Mouse (Mus musculus) heart, embryonic 12.5 days (tissue): ENCODE measurements around the gene Mef2a. TPM values are rescaled to one million over a fixed set of nuclear protein-coding genes. Genes with fewer than 3 reads are reported as not detected.

Source experiments
- ATAC-seq: fragments of 200-750 bp; cut with Nextera tagmentation; 2 replicates; pipeline ENCODE4 v1.8.0; 2017; ENCODE audit warnings: moderate TSS enrichment, moderate library complexity; ENCODE audit not compliant: insufficient number of reproducible peaks, low FRiP score
- H3K27ac ChIP-seq: fragments of 300-500 bp; sonication (generic); 2 replicates; pipeline ENCODE4 v1.5.1; 2016; ENCODE audit warnings: mild to moderate bottlenecking, moderate library complexity; ENCODE audit not compliant: poor library complexity, severe bottlenecking
- H3K27me3 ChIP-seq: fragments of 300-500 bp; sonication (generic); replicated peaks from 2 replicates; pipeline ENCODE4 v1.6.1; 2016; ENCODE audit warnings: mild to moderate bottlenecking, moderate library complexity
- H3K36me3 ChIP-seq: fragments of 300-500 bp; sonication (generic); 2 replicates; pipeline ENCODE4 v1.6.1; 2016; ENCODE audit warnings: mild to moderate bottlenecking, moderate library complexity
- H3K4me1 ChIP-seq: fragments of 300-500 bp; sonication (generic); replicated peaks from 2 replicates; pipeline ENCODE4 v1.6.1; 2016; ENCODE audit warnings: mild to moderate bottlenecking
- H3K4me2 ChIP-seq: fragments of 300-500 bp; sonication (generic); 2 replicates; pipeline ENCODE4 v1.6.1; 2016; ENCODE audit warnings: mild to moderate bottlenecking, moderate library complexity
- H3K4me3 ChIP-seq: fragments of 300-500 bp; sonication (generic); 2 replicates; pipeline ENCODE4 v1.5.1; 2016; ENCODE audit warnings: mild to moderate bottlenecking
- H3K9ac ChIP-seq: fragments of 300-500 bp; sonication (generic); 2 replicates; pipeline ENCODE4 v1.6.1; 2016; ENCODE audit warnings: mild to moderate bottlenecking, moderate library complexity
- H3K9me3 ChIP-seq: fragments of 300-500 bp; sonication (generic); replicated peaks from 2 replicates; pipeline ENCODE4 v1.6.1; 2016; ENCODE audit warnings: mild to moderate bottlenecking, moderate library complexity
- WGBS: fragments of 180-500 bp; shearing (Covaris S2); methylation state at CpG from one replicate; pipeline ENCODE4 v1.1.7; 2016; 5-methylcytosine and 5-hydroxymethylcytosine counted together
- polyA plus RNA-seq: library from polyadenylated mRNA; unstranded; fragments of >200 nt; fragmentation: Nextera tagmentation; extraction: Ambion mirVana; gene quantifications from 2 replicates; pipeline ENCODE4 v1.2.1, GENCODE M21; 2016

Gene Mef2a
- polyA plus RNA-seq: 93.6 and 105 TPM in 2 replicates

DNA sequence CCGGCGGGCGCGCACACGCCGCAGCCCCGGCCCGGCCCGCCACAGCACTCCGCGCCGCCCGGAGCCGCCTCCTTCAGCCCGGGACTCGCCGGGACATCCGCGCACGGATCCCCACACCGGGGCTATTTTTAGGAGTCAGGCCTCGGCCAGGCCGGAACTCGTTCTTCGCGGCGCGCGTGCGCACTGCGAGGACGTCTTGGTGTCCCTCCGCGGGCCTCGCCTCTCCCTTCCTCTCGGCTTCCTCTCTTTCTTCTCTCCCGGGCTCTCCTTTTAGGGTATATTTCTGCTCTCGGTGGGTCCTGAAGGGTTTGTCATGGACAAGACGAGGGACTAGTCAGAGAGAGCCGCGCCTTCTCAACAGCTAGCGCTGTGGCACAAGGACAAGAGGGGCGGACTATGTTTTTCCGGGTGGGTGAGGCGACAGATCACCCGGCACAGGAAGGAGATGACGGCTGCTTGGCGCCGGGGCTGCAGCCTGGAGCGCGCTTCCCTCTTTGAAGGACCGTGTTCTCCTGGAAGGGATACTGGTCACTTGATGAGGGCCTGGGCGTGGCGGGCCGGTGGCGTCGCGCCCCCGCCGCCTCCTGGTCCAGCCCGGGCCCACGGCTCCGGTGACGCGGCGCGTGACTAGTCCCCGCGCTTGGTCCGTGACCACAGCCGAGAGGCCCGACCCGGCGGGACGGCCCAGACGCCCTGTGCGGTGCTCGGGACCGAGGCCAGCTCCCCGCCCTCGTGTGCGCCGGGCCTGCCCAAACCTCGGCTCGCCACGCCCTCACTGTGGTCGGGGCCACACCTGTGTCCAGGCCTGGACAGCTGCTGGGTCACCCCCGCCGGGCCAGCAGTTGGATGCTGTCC lies at the start of gene Mef2a:
TSS of gene Mef2a (minus strand) at position 130 of the 855 bp plus-strand sequence.
- H3K4me1 ChIP-seq: peaks cover 32% of the 10 kb centered on the region
- under 1% methylated on average over 89 of the region's 89 CpGs for WGBS
- peak within 1 kb of the TSS; percentile 100 for H3K27ac ChIP-seq
- peak within 1 kb of the TSS; percentile 100 for H3K9ac ChIP-seq
- H3K9me3 ChIP-seq: no peaks in the 10 kb centered on the region
- ATAC-seq: peak; percentile 89
- no peaks in the 10 kb centered on the region for H3K27me3 ChIP-seq
- peak within 1 kb of the TSS; percentile 79 for H3K4me3 ChIP-seq
- no peaks in the 10 kb centered on the region for H3K36me3 ChIP-seq
- H3K4me2 ChIP-seq: peak within 1 kb of the TSS; percentile 98

DNA sequence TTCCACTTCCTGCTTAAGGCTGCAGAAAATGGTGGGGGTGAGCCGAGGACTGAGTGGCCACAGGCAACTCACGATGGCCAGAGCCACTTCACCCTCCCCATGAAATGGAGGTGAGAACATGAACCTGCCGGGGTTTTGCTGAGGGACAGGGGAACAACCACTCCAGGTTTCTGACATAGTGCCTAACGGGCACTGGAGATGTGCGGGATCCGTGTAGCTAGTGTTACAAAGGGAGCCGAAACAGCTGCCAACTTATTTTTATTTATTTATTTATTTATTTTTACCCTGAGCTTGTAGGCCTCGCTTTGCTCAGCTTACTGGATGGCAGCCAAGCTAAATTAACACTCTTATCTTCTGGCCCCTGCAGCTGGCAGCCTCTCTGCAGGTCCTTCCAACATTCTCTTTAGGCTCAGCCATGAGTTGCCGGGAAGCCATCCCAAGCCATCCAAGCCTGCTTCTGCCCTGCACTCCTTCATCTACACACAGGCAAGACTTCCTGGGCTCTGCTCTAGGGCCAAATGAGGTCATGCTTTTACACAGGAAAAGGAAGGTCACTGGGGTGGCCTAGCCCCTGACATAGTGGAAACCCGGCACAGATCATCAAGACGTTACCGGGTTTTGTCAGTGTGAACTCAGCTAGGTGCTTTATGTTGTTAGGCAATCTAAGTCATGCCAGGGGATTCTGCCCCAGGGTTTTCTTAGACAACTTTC lies 49.0 kb upstream of the Mef2a start:
- Histone ChIP-seq H3K9ac (peak overlapping the region; percentile 37; the same call in 1 of the 2 replicates), H3K9me3 (no peaks in the 10 kb centered on the region), H3K27me3 (no peaks in the 10 kb centered on the region), H3K4me2 (peak overlapping the region; percentile 52), H3K4me3 (0 out of 2 replicates have a peak overlapping the region, but pooled peaks have one; percentile 8), H3K36me3 (no peaks in the 10 kb centered on the region), H3K27ac (peak overlapping the region; percentile 92), H3K4me1 (peaks cover 33% of the 10 kb centered on the region)
- WGBS: 18% methylated on average over 12 of the region's 12 CpGs
- peak; percentile 87 for ATAC-seq

DNA sequence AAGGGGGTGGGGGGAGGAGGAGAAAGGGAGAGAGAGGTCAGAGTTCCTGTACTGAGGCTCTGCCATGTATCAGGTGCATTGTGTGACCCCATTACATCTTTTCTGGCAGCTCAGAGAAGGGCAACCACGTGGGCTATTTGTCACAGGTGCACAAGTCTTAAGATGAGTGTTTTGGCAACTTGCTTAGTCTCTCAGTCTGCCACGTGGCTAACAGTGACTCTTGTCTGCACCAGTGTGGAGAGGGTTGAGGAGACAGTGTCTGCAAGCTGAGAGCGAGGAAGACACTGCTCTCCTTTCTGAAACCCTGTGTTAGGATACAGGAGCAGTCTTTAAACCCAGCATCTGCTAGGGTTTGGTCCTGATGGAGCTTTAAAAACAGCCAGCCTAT lies 48.4 kb upstream of the Mef2a start:
- peaks cover 33% of the 10 kb centered on the region for H3K4me1 ChIP-seq
- 49% methylated on average over 3 of the region's 3 CpGs for WGBS
- peak overlapping the region; percentile 52 for H3K4me2 ChIP-seq
- peak overlapping the region; percentile 92 for H3K27ac ChIP-seq
- no peak overlapping the region for H3K4me3 ChIP-seq
- no peaks in the 10 kb centered on the region for H3K9me3 ChIP-seq
- H3K27me3 ChIP-seq: no peaks in the 10 kb centered on the region
- peak overlapping the region; percentile 37; the same call in 1 of the 2 replicates for H3K9ac ChIP-seq
- H3K36me3 ChIP-seq: no peaks in the 10 kb centered on the region
- peak; percentile 27; the same call in 1 of the 2 replicates for ATAC-seq

DNA sequence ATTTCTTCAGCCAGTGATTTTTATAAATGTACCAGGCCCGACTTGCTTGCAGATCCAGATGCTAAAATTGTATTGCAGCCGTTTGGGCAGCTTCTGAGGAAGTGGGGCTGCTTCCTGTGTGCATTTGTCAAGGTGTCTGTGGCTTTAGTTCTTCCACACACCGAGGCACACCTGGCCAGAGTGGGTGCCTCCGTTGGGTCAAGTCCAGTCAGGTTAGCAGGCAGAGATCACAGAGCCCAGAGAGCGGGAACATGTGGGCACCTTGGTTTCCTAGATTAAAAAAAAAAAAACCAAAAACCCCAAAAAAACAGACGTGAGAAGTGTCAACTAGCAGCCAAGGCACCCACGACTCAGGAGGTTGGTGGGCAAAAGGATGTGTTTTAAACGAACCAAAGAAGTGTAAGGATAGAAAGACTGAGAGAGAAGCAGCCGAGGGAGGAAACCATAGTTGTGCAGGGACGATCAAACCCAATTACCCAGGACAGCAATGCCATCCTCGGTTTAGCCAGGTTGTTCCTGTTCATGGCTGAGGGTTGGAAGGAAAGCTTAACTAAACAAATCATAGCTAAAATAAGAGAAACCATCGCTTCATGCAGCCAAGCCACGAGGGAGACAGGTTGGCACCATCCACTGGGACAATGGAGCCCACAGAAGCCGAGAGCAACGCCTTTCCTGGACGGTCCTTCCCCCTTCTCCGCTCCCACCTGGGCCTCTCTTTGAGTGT lies 47.1 kb upstream of the Mef2a start:
- Histone ChIP-seq H3K9ac (no peak overlapping the region), H3K4me2 (no peak overlapping the region), H3K36me3 (no peaks in the 10 kb centered on the region), H3K27ac (no peak overlapping the region), H3K4me3 (no peak overlapping the region), H3K27me3 (no peaks in the 10 kb centered on the region), H3K9me3 (no peaks in the 10 kb centered on the region), H3K4me1 (peaks cover 22% of the 10 kb centered on the region)
- 85% methylated on average over 17 of the region's 17 CpGs for WGBS
- ATAC-seq: no peak

DNA sequence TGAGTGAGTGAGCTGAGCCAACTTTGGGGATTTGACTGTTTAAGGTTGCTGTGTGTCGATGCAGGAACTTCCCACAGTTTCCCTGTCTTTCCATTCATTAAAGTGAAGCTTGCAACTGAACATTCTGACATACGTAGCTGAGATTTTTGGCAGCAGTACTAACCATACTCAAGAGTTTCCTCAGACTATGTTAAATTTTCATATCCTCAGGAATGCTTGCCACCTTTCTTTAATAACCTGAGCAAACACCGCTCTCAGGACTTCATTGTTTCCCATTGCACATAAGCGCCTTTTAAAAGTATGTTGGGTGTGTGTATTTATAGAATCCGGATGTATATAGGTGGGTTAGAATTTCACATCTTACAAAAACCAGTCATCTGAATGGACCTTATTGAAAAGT lies 45.5 kb upstream of the Mef2a start:
- no peaks in the 10 kb centered on the region for H3K36me3 ChIP-seq
- no peak overlapping the region for H3K27ac ChIP-seq
- WGBS: 93% methylated on average over 5 of the region's 5 CpGs
- no peak overlapping the region for H3K9ac ChIP-seq
- no peaks in the 10 kb centered on the region for H3K9me3 ChIP-seq
- H3K27me3 ChIP-seq: no peaks in the 10 kb centered on the region
- H3K4me1 ChIP-seq: peaks cover 25% of the 10 kb centered on the region
- no peak overlapping the region for H3K4me3 ChIP-seq
- no peak for ATAC-seq
- H3K4me2 ChIP-seq: no peak overlapping the region

DNA sequence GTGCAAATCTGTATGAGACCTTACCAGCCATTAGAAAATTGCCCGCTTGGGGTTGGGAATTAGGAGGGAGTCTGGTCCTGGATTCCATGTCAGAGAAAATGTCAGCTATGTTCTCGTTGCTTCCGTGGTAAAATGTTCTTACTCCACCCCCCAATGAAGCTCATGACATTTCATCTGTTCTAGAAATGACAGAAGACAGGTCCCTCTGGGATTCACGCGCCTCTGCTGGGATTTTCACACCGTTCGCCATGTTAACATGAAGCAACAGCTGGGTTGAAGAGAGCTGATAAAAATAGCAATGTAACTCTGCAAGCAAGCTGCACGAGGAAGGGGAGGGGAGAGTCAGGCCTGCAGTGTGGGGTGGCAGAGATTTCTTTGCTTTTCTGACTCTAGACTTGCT lies 42.1 kb upstream of the Mef2a start:
- H3K4me3 ChIP-seq: no peak overlapping the region
- H3K27ac ChIP-seq: peak overlapping the region; percentile 77
- H3K36me3 ChIP-seq: no peaks in the 10 kb centered on the region
- H3K9me3 ChIP-seq: no peaks in the 10 kb centered on the region
- H3K27me3 ChIP-seq: no peaks in the 10 kb centered on the region
- ATAC-seq: no peak; the same call in 1 of the 2 replicates
- no peak overlapping the region for H3K9ac ChIP-seq
- H3K4me2 ChIP-seq: peak overlapping the region; percentile 35
- H3K4me1 ChIP-seq: peaks cover 8% of the 10 kb centered on the region
- WGBS: 19% methylated on average over 8 of the region's 8 CpGs

DNA sequence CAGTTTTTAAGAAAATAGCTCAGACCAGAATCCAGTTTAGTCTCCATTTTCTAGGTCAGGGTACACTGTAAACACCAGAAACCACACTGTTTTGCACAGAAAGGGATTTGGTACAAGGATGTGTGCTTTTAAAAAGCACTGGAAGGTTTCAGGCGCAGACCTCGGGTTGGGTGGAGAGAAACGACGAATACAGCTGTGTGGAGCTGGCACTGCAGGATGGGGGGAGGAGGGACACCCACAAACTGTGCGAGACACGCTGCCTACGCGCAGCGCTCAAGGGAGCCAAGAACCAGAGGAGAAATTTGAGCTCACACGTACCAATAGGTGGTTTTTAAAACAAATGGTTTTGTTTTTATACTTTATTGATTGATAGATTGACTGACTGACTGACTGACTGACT lies 40.0 kb upstream of the Mef2a start:
- 82% methylated on average over 10 of the region's 10 CpGs for WGBS
- Histone ChIP-seq H3K9me3 (no peaks in the 10 kb centered on the region), H3K4me3 (no peak overlapping the region), H3K36me3 (no peaks in the 10 kb centered on the region), H3K27me3 (no peaks in the 10 kb centered on the region), H3K4me2 (no peak overlapping the region), H3K27ac (no peak overlapping the region), H3K4me1 (peaks cover 8% of the 10 kb centered on the region), H3K9ac (no peak overlapping the region)
- ATAC-seq: no peak

DNA sequence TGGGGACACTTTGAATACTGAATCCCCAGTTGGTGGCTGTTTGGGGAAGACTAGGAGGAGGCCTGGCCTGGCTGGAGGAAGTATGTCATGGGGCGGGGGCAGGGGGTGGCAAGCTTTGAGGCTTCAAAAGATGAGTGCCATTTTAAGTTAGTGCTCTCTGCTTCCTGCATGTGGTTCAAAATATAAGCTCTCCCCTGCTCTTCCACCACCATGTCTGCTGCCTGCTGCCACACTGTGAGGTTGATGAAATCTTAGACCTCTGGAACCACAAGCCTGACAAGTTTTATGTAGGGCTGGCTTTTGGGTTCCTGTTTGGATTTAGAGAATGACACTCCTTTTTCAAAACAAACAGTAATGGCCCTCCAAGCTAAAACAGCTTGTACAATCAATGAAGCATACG lies 34.4 kb upstream of the Mef2a start:
- 85% methylated on average over 2 of the region's 2 CpGs for WGBS
- Histone ChIP-seq H3K36me3 (no peaks in the 10 kb centered on the region), H3K4me1 (peaks cover 4% of the 10 kb centered on the region), H3K4me3 (no peak overlapping the region), H3K9me3 (no peaks in the 10 kb centered on the region), H3K9ac (no peak overlapping the region), H3K4me2 (no peak overlapping the region), H3K27me3 (no peaks in the 10 kb centered on the region), H3K27ac (no peak overlapping the region)
- no peak for ATAC-seq

DNA sequence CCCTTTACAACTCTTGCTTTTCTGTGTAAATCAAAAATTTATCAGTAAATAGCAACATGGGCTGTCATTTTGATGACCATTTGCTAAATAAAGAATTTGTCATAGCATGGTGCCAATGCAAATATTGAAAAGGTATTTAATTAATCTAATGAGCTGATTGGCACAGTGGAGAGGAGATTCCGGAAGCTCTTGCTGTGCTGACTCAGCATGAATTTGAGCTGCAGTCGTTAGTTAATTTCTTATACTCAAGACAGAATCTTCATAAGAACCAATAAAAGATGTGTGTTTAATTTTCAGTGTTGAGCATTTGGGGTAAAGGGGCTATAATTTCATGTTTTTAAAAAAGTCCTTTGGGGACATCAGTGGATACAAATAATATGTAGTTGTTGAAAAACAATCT lies 31.5 kb upstream of the Mef2a start:
- Histone ChIP-seq H3K9me3 (no peaks in the 10 kb centered on the region), H3K27me3 (no peaks in the 10 kb centered on the region), H3K36me3 (no peaks in the 10 kb centered on the region), H3K4me1 (peaks cover 10% of the 10 kb centered on the region; the same call in 1 of the 2 replicates), H3K4me3 (no peak overlapping the region), H3K9ac (no peak overlapping the region), H3K4me2 (no peak overlapping the region), H3K27ac (no peak overlapping the region)
- ATAC-seq: no peak
- WGBS: 86% methylated on average over 2 of the region's 2 CpGs

DNA sequence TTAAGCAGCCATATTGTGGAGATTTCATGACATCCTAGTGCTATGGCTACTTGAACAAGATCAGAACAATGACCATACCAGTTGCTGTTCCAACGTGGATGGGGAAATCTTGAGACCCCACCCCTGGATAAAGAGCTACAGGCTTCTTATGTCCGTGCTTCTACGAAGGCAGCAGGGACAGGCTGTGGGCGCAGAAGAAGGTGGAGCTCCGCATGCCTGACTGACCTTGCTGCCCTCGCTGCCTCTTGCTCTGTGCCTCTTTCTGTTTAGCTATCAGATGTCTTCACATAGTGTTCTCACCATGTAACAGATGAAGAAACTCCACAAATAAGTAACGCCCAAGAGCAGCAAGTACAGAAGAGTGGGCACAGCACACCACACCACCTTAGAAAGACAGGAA lies 29.7 kb upstream of the Mef2a start:
- Histone ChIP-seq H3K9me3 (no peaks in the 10 kb centered on the region), H3K36me3 (no peaks in the 10 kb centered on the region), H3K27ac (no peak overlapping the region), H3K4me3 (no peak overlapping the region), H3K9ac (no peak overlapping the region), H3K27me3 (no peaks in the 10 kb centered on the region), H3K4me2 (no peak overlapping the region), H3K4me1 (peaks cover 10% of the 10 kb centered on the region; the same call in 1 of the 2 replicates)
- ATAC-seq: no peak
- 66% methylated on average over 7 of the region's 7 CpGs for WGBS

DNA sequence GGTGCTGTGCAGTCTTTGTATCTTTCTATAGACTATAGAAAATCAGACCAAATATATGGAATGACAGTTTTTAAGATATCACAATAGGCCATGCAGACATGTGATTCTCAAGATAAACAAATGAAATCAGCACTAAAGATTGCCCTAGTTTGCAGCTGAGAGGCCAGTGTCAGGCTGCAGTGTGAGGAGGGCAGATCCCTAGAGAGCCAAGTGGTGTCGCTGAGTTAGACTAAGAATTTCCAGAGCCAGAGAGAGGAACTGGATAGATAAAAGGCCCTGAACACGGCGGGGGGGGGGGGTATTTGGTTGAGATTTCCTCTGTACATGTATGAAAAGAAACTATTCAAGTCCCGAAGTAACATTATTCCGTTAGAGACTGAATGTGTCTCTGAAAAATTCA lies 28.7 kb upstream of the Mef2a start:
- WGBS: 38% methylated on average over 5 of the region's 5 CpGs
- Histone ChIP-seq H3K36me3 (no peaks in the 10 kb centered on the region), H3K4me1 (peaks cover 10% of the 10 kb centered on the region; the same call in 1 of the 2 replicates), H3K27ac (peak overlapping the region; percentile 33; the same call in 1 of the 2 replicates), H3K4me3 (no peak overlapping the region), H3K9me3 (no peaks in the 10 kb centered on the region), H3K9ac (no peak overlapping the region), H3K4me2 (no peak overlapping the region), H3K27me3 (no peaks in the 10 kb centered on the region)
- ATAC-seq: no peak
